24 mouse cellular contexts compared by ENCODE assay signal in the genomic region with DNA sequence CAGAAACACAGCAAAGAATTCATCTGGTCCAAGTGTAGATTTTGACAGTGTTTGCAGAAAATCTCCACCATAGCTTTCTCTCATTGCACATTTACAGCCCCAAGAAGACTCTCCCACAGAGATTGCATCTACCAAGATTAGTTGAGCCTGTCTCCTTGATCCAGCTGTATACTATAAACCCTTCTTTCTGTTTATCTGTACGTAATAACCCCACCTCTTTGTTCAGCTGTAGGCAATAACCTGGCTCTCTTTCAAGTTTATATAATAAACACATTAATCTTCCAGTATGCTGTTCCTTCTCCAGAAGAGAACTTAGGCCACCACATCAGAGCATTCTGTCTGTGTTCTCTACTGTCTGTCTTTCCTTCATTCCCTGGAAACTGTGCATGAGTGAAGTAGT.
DNase-seq lines count a peak whose midpoint lies in the region; ATAC-seq and TF ChIP-seq lines count a peak whose summit lies in the region.
"Had no signal": no experiment of that assay in that cellular context is flagged by ENCODE, and none has a peak within 500 bp of the region (broad histone marks: within the 10 kb centered on the region; RNA-seq: fewer than 3 reads in every experiment).

No protein-coding gene starts in this region.

- no peak for TF ChIP-seq EP300 in stomach, postnatal 0 days (optimal IDR thresholded peaks at IDR 0.05)

- TF ChIP-seq CTCF in intestine, postnatal 0 days (IDR thresholded peaks at IDR 0.05; ENCODE audit: low read depth) = no peak
- no peak for TF ChIP-seq CTCF in stomach, postnatal 0 days (IDR thresholded peaks at IDR 0.05; ENCODE audit: low read depth)

- no peak overlapping the region for H3K4me3 ChIP-seq in intestine, embryonic 14.5 days (ENCODE audit: low read depth, low read length)
- H3K4me3 ChIP-seq in intestine, postnatal 0 days (ENCODE audit: low read depth, low read length) = no peak overlapping the region
- H3K4me3 ChIP-seq in lung, embryonic 16.5 days (ENCODE audit: low read length) = no peak overlapping the region
- no peak overlapping the region for H3K4me3 ChIP-seq in stomach, embryonic 14.5 days (ENCODE audit: low read depth, low read length)
- H3K4me3 ChIP-seq in stomach, postnatal 0 days (ENCODE audit: low read depth, low read length) = no peak overlapping the region
- H3K4me3 ChIP-seq in stomach, embryonic 16.5 days (replicated peaks; ENCODE audit: low read length) = no peak overlapping the region
- H3K4me3 ChIP-seq: embryonic facial prominence, embryonic 13.5 days; embryonic facial prominence, embryonic 15.5 days; erythroblast, embryonic 14.5 days; forebrain, embryonic 10.5 days; forebrain, embryonic 12.5 days had no signal

- no peaks in the 10 kb centered on the region for H3K4me1 ChIP-seq in intestine, embryonic 14.5 days (replicated peaks; ENCODE audit: control insufficient read depth, insufficient read depth, low read length)
- 0 out of 2 replicates have a peak, but pooled peaks cover 3% of the 10 kb centered on the region for H3K4me1 ChIP-seq in intestine, postnatal 0 days (replicated peaks; ENCODE audit: control insufficient read depth, insufficient read depth, low read length)
- no peaks in the 10 kb centered on the region for H3K4me1 ChIP-seq in lung, embryonic 16.5 days (replicated peaks; ENCODE audit: control insufficient read depth, insufficient read depth, low read length)
- H3K4me1 ChIP-seq in stomach, embryonic 14.5 days (ENCODE audit: control insufficient read depth, insufficient read depth, low read length) = no peaks in the 10 kb centered on the region
- H3K4me1 ChIP-seq in stomach, postnatal 0 days (replicated peaks; ENCODE audit: control insufficient read depth, insufficient read depth) = no peaks in the 10 kb centered on the region
- no peaks in the 10 kb centered on the region for H3K4me1 ChIP-seq in stomach, embryonic 16.5 days (ENCODE audit: control insufficient read depth, insufficient read depth, low read length)
- H3K4me1 ChIP-seq: embryonic facial prominence, embryonic 15.5 days; forebrain, embryonic 10.5 days had no signal

- ATAC-seq in intestine, embryonic 14.5 days (replicated peaks; ENCODE audit: low FRiP score, low TSS enrichment, low read depth) = 0 out of 2 replicates have a peak, but pooled peaks have one; percentile 15
- ATAC-seq in intestine, postnatal 0 days = no peak
- peak; percentile 71 for ATAC-seq in lung, embryonic 16.5 days (ENCODE audit: low read depth)
- no peak for ATAC-seq in stomach, embryonic 14.5 days (ENCODE audit: insufficient number of reproducible peaks, insufficient read depth, low FRiP score, low read depth)
- ATAC-seq in stomach, postnatal 0 days (ENCODE audit: low FRiP score, low TSS enrichment) = no peak
- ATAC-seq in stomach, embryonic 16.5 days (ENCODE audit: insufficient read depth, low FRiP score) = peak; percentile 37; the same call in 1 of the 2 replicates
- ATAC-seq: forebrain, embryonic 14.5 days had no signal

- no peak for DNase-seq in intestine, embryonic 14.5 days (ENCODE audit: low spot score)
- DNase-seq in lung, postnatal 36 days = no peak
- DNase-seq in stomach, postnatal 0 days (ENCODE audit: low spot score) = no peak
- no peak for DNase-seq in layer of hippocampus, adult 9-11 months
- DNase-seq: adrenal gland, adult 2 months; adrenal gland, postnatal 10 days; adrenal gland, postnatal 25 days; cerebellum, adult 11 months; cerebellum, adult 18-20 months; cerebellum, adult 8-10 months; cerebellum, adult 9-11 months; cerebellum, postnatal 14 days; cerebellum, postnatal 36 days; embryo, embryonic 11 days had no signal

- H3K36me3 ChIP-seq in intestine, embryonic 14.5 days (ENCODE audit: control insufficient read depth, insufficient read depth, low read length) = no peaks in the 10 kb centered on the region
- no peaks in the 10 kb centered on the region for H3K36me3 ChIP-seq in intestine, postnatal 0 days (ENCODE audit: control insufficient read depth, insufficient read depth)
- no peaks in the 10 kb centered on the region for H3K36me3 ChIP-seq in lung, embryonic 16.5 days (ENCODE audit: control insufficient read depth, insufficient read depth, low read length)
- H3K36me3 ChIP-seq in stomach, embryonic 14.5 days (ENCODE audit: control insufficient read depth, insufficient read depth, low read length) = no peaks in the 10 kb centered on the region
- H3K36me3 ChIP-seq in stomach, postnatal 0 days (ENCODE audit: control insufficient read depth, insufficient read depth, low read length) = no peaks in the 10 kb centered on the region
- no peaks in the 10 kb centered on the region for H3K36me3 ChIP-seq in stomach, embryonic 16.5 days (ENCODE audit: control insufficient read depth, insufficient read depth, low read length)
- H3K36me3 ChIP-seq: embryonic facial prominence, embryonic 13.5 days; embryonic facial prominence, embryonic 15.5 days; forebrain, embryonic 10.5 days; forebrain, embryonic 12.5 days had no signal

- no peak overlapping the region for H3K9ac ChIP-seq in intestine, embryonic 14.5 days (ENCODE audit: low read length)
- no peak overlapping the region for H3K9ac ChIP-seq in intestine, postnatal 0 days (ENCODE audit: low read depth, low read length)
- no peak overlapping the region for H3K9ac ChIP-seq in lung, embryonic 16.5 days (ENCODE audit: low read length)
- no peak overlapping the region for H3K9ac ChIP-seq in stomach, embryonic 14.5 days (replicated peaks; ENCODE audit: low read depth, low read length)
- H3K9ac ChIP-seq in stomach, postnatal 0 days (ENCODE audit: low read length) = no peak overlapping the region
- no peak overlapping the region for H3K9ac ChIP-seq in stomach, embryonic 16.5 days (ENCODE audit: low read length)
- H3K9ac ChIP-seq: embryonic facial prominence, embryonic 13.5 days; embryonic facial prominence, embryonic 15.5 days; forebrain, embryonic 12.5 days had no signal

- H3K27me3 ChIP-seq in intestine, embryonic 14.5 days (replicated peaks; ENCODE audit: control insufficient read depth, insufficient read depth, low read length) = no peaks in the 10 kb centered on the region
- H3K27me3 ChIP-seq in intestine, postnatal 0 days (replicated peaks; ENCODE audit: control insufficient read depth, insufficient read depth, low read length) = no peaks in the 10 kb centered on the region
- no peaks in the 10 kb centered on the region for H3K27me3 ChIP-seq in lung, embryonic 16.5 days (ENCODE audit: control insufficient read depth, insufficient read depth, low read depth, low read length)
- H3K27me3 ChIP-seq in stomach, embryonic 14.5 days (ENCODE audit: control insufficient read depth, insufficient read depth, low read length) = no peaks in the 10 kb centered on the region
- no peaks in the 10 kb centered on the region for H3K27me3 ChIP-seq in stomach, postnatal 0 days (ENCODE audit: control insufficient read depth, insufficient read depth, low read length)
- H3K27me3 ChIP-seq in stomach, embryonic 16.5 days (ENCODE audit: control insufficient read depth, insufficient read depth, low read length) = no peaks in the 10 kb centered on the region
- H3K27me3 ChIP-seq: embryonic facial prominence, embryonic 13.5 days; embryonic facial prominence, embryonic 15.5 days; forebrain, embryonic 12.5 days had no signal

- 18% methylated on average over 1 of the region's 1 CpGs for WGBS in intestine, embryonic 14.5 days
- 5% methylated on average over 1 of the region's 1 CpGs for WGBS in intestine, postnatal 0 days
- WGBS in lung, embryonic 16.5 days = 39% methylated on average over 1 of the region's 1 CpGs
- 38% methylated on average over 1 of the region's 1 CpGs for WGBS in stomach, embryonic 14.5 days
- 42% methylated on average over 1 of the region's 1 CpGs for WGBS in stomach, postnatal 0 days
- WGBS in stomach, embryonic 16.5 days = 47% methylated on average over 1 of the region's 1 CpGs

- H3K27ac ChIP-seq in intestine, embryonic 14.5 days (ENCODE audit: low read depth) = peak overlapping the region; percentile 14; the same call in 1 of the 2 replicates
- H3K27ac ChIP-seq in intestine, postnatal 0 days (ENCODE audit: low read depth, low read length) = no peak overlapping the region
- H3K27ac ChIP-seq in lung, embryonic 16.5 days (ENCODE audit: low read length) = no peak overlapping the region
- peak overlapping the region; percentile 16; the same call in 1 of the 2 replicates for H3K27ac ChIP-seq in stomach, embryonic 14.5 days (ENCODE audit: low read length)
- H3K27ac ChIP-seq in stomach, postnatal 0 days (replicated peaks) = no peak overlapping the region
- peak overlapping the region; percentile 16; the same call in 1 of the 2 replicates for H3K27ac ChIP-seq in stomach, embryonic 16.5 days (ENCODE audit: low read length)
- H3K27ac ChIP-seq: embryonic facial prominence, embryonic 13.5 days; embryonic facial prominence, embryonic 15.5 days; forebrain, embryonic 10.5 days; forebrain, embryonic 12.5 days had no signal

- no peak overlapping the region for H3K4me2 ChIP-seq in intestine, embryonic 14.5 days (ENCODE audit: low read length)
- H3K4me2 ChIP-seq in intestine, postnatal 0 days (replicated peaks; ENCODE audit: low read depth) = no peak overlapping the region
- no peak overlapping the region for H3K4me2 ChIP-seq in lung, embryonic 16.5 days (ENCODE audit: low read depth, low read length)
- no peak overlapping the region for H3K4me2 ChIP-seq in stomach, embryonic 14.5 days (replicated peaks; ENCODE audit: low read depth, low read length)
- H3K4me2 ChIP-seq in stomach, postnatal 0 days (replicated peaks; ENCODE audit: low read depth) = no peak overlapping the region
- no peak overlapping the region for H3K4me2 ChIP-seq in stomach, embryonic 16.5 days (ENCODE audit: low read depth, low read length)
- H3K4me2 ChIP-seq: embryonic facial prominence, embryonic 13.5 days; embryonic facial prominence, embryonic 15.5 days; forebrain, embryonic 12.5 days had no signal

- no peaks in the 10 kb centered on the region for H3K9me3 ChIP-seq in intestine, embryonic 14.5 days (ENCODE audit: control insufficient read depth, low read length)
- H3K9me3 ChIP-seq in intestine, postnatal 0 days (ENCODE audit: control insufficient read depth) = no peaks in the 10 kb centered on the region
- no peaks in the 10 kb centered on the region for H3K9me3 ChIP-seq in lung, embryonic 16.5 days (ENCODE audit: control insufficient read depth, low read length)
- H3K9me3 ChIP-seq in stomach, embryonic 14.5 days (ENCODE audit: control insufficient read depth, low read depth, low read length) = no peaks in the 10 kb centered on the region
- H3K9me3 ChIP-seq in stomach, postnatal 0 days (ENCODE audit: control insufficient read depth, low read length) = no peaks in the 10 kb centered on the region
- H3K9me3 ChIP-seq in stomach, embryonic 16.5 days (replicated peaks; ENCODE audit: control insufficient read depth, low read length) = no peaks in the 10 kb centered on the region
- H3K9me3 ChIP-seq: embryonic facial prominence, embryonic 13.5 days; embryonic facial prominence, embryonic 15.5 days; forebrain, embryonic 10.5 days; forebrain, embryonic 12.5 days had no signal

Comparison
In these comparisons a context has a peak if more than half of its experiments do, and no peak if none do; other contexts are left out.
1. ATAC-seq: peak in intestine, embryonic 14.5 days (single experiment), lung, embryonic 16.5 days (single experiment) and stomach, embryonic 16.5 days (single experiment); none in intestine, postnatal 0 days (single experiment), stomach, embryonic 14.5 days (single experiment) and stomach, postnatal 0 days (single experiment).
2. H3K27ac ChIP-seq: peak in intestine, embryonic 14.5 days (single experiment), stomach, embryonic 14.5 days (single experiment) and stomach, embryonic 16.5 days (single experiment); none in intestine, postnatal 0 days (single experiment), lung, embryonic 16.5 days (single experiment) and stomach, postnatal 0 days (single experiment).